Mouse (Mus musculus) megakaryocyte, embryonic 14.5 days (primary cell): ENCODE results near the gene Hoxa10. TPM values are rescaled to one million over a fixed set of nuclear protein-coding genes. Genes with fewer than 3 reads are reported as not detected.
A peak's percentile ranks its signal among the peaks of the same experiment; 100 is the strongest.

Experiments
- H3K27me3 ChIP-seq: replicated peaks from 2 replicates; pipeline ENCODE3; 2012; ENCODE audit warnings: inconsistent platforms
- H3K36me3 ChIP-seq: replicated peaks from 2 replicates; pipeline ENCODE3; 2012; ENCODE audit warnings: low read length, inconsistent platforms, mixed read lengths
- H3K4me1 ChIP-seq: 2 replicates; pipeline ENCODE4 v1.6.1; 2012; ENCODE audit warnings: inconsistent platforms
- H3K4me3 ChIP-seq: replicated peaks from 2 replicates; pipeline ENCODE3; 2012; ENCODE audit warnings: moderate library complexity, mild to moderate bottlenecking, inconsistent platforms
- H3K9me3 ChIP-seq: 2 replicates; pipeline ENCODE4 v1.6.1; 2012; ENCODE audit warnings: inconsistent platforms
- FLI1 ChIP-seq: IDR thresholded peaks from 2 replicates; pipeline ENCODE4 v1.6.1; 2012; ENCODE audit warnings: low read length, inconsistent platforms, mixed read lengths
- GATA1 ChIP-seq: IDR thresholded peaks from 3 replicates; pipeline ENCODE4 v1.6.1; 2012; ENCODE audit warnings: mixed read lengths, low read length, inconsistent platforms, borderline replicate concordance
- polyA plus RNA-seq: library from polyadenylated mRNA; stranded (reverse); fragments of >175 nt; gene quantifications from 2 replicates; pipeline ENCODE4 v1.2.3, GENCODE M21; 2012; ENCODE audit warnings: low replicate concordance; ENCODE audit not compliant: insufficient read depth

Hoxa10 gene
- polyA plus RNA-seq = 0.10 TPM in 1 of 2 replicates, not detected in the other

- Histone ChIP-seq H3K9me3 (no peaks in the 10 kb centered on the region), H3K36me3 (no peaks in the 10 kb centered on the region), H3K27me3 (peaks cover 97% of the 10 kb centered on the region), H3K4me3 (peak within 1 kb of the TSS; percentile 54), H3K4me1 (peaks cover 22% of the 10 kb centered on the region)
- TF ChIP-seq GATA1 (no peak), FLI1 (no peak)
Measured at GRCm38 (mm10) chr6:52240389-52241000, at the start of gene Hoxa10. Hoxa10 (minus strand) TSS chr6:52240854.

GRCm38 (mm10) chr6:52290186-52290585 is 49.5 kb upstream of the Hoxa10 start:
- peaks cover 65% of the 10 kb centered on the region for H3K27me3 ChIP-seq
- H3K9me3 ChIP-seq = peaks cover 3% of the 10 kb centered on the region; the same call in 1 of the 2 replicates
- TF ChIP-seq GATA1 (no peak), FLI1 (no peak)
- no peaks in the 10 kb centered on the region for H3K36me3 ChIP-seq
- H3K4me1 ChIP-seq = peaks cover 10% of the 10 kb centered on the region
- no peak overlapping the region for H3K4me3 ChIP-seq

GRCm38 (mm10) chr6:52283896-52284295 is 43.2 kb upstream of the Hoxa10 start:
- no peak overlapping the region for H3K4me3 ChIP-seq
- no peaks in the 10 kb centered on the region for H3K9me3 ChIP-seq
- H3K27me3 ChIP-seq = peaks cover 49% of the 10 kb centered on the region
- H3K4me1 ChIP-seq = no peaks in the 10 kb centered on the region
- H3K36me3 ChIP-seq = no peaks in the 10 kb centered on the region
- TF ChIP-seq GATA1 = no peak
- TF ChIP-seq FLI1 = no peak

- Histone ChIP-seq H3K27me3 (peaks cover 63% of the 10 kb centered on the region), H3K9me3 (no peaks in the 10 kb centered on the region), H3K4me1 (no peaks in the 10 kb centered on the region), H3K36me3 (no peaks in the 10 kb centered on the region), H3K4me3 (no peak overlapping the region)
- TF ChIP-seq FLI1 (no peak), GATA1 (no peak)
Measured at GRCm38 (mm10) chr6:52281084-52281483, 40.4 kb upstream of the Hoxa10 start.

- TF ChIP-seq FLI1 = no peak
- Histone ChIP-seq H3K4me3 (no peak overlapping the region), H3K27me3 (peaks cover 80% of the 10 kb centered on the region), H3K4me1 (peaks cover 10% of the 10 kb centered on the region), H3K9me3 (no peaks in the 10 kb centered on the region), H3K36me3 (no peaks in the 10 kb centered on the region)
Measured at GRCm38 (mm10) chr6:52276920-52277319, 36.3 kb upstream of the Hoxa10 start.

GRCm38 (mm10) chr6:52276382-52276781 is 35.7 kb upstream of the Hoxa10 start:
- Histone ChIP-seq H3K27me3 (peaks cover 82% of the 10 kb centered on the region), H3K4me3 (no peak overlapping the region), H3K36me3 (no peaks in the 10 kb centered on the region), H3K9me3 (no peaks in the 10 kb centered on the region), H3K4me1 (peaks cover 10% of the 10 kb centered on the region)
- no peak for TF ChIP-seq FLI1
- no peak for TF ChIP-seq GATA1

GRCm38 (mm10) chr6:52275563-52276280 is 35.1 kb upstream of the Hoxa10 start:
- no peak for TF ChIP-seq FLI1
- TF ChIP-seq GATA1 = no peak
- Histone ChIP-seq H3K27me3 (peaks cover 82% of the 10 kb centered on the region), H3K4me1 (peaks cover 12% of the 10 kb centered on the region), H3K4me3 (no peak overlapping the region), H3K36me3 (no peaks in the 10 kb centered on the region), H3K9me3 (no peaks in the 10 kb centered on the region)

- Histone ChIP-seq H3K27me3 (peaks cover 89% of the 10 kb centered on the region), H3K4me1 (peaks cover 15% of the 10 kb centered on the region)
Measured at GRCm38 (mm10) chr6:52274576-52274975, 33.9 kb upstream of the Hoxa10 start.

GRCm38 (mm10) chr6:52273656-52274280 is 33.1 kb upstream of the Hoxa10 start:
- no peak for TF ChIP-seq FLI1
- no peak for TF ChIP-seq GATA1
- Histone ChIP-seq H3K4me3 (peak overlapping the region; percentile 11), H3K36me3 (no peaks in the 10 kb centered on the region), H3K4me1 (peaks cover 15% of the 10 kb centered on the region), H3K9me3 (no peaks in the 10 kb centered on the region), H3K27me3 (peaks cover 93% of the 10 kb centered on the region)

More at GRCm38 (mm10) chr6:52274576-52274975, 33.9 kb upstream of the Hoxa10 start:
- H3K36me3 ChIP-seq = no peaks in the 10 kb centered on the region
- no peaks in the 10 kb centered on the region for H3K9me3 ChIP-seq
- no peak for TF ChIP-seq FLI1
- no peak for TF ChIP-seq GATA1
- no peak overlapping the region for H3K4me3 ChIP-seq

GRCm38 (mm10) chr6:52272766-52273655 is 32.4 kb upstream of the Hoxa10 start:
- H3K27me3 ChIP-seq = peaks cover 98% of the 10 kb centered on the region
- H3K9me3 ChIP-seq = no peaks in the 10 kb centered on the region
- no peak overlapping the region for H3K4me3 ChIP-seq
- no peak for TF ChIP-seq FLI1
- no peak for TF ChIP-seq GATA1
- no peaks in the 10 kb centered on the region for H3K36me3 ChIP-seq
- peaks cover 15% of the 10 kb centered on the region for H3K4me1 ChIP-seq
